ENCODE assay signal across 8 mouse cellular contexts in genomic region chr10:17722158-17722557, GRCm38 (mm10). TPM values are rescaled to one million over a fixed set of nuclear protein-coding genes. Genes with fewer than 3 reads are reported as not detected.
DNase-seq lines count a peak whose midpoint lies in the region; ATAC-seq and TF ChIP-seq lines count a peak whose summit lies in the region.

No protein-coding gene starts in this region.

- peak overlapping the region; percentile 81 for H3K4me3 ChIP-seq in ES-Bruce4 (ENCODE audit: low read depth, low read length)
- peak overlapping the region; percentile 92 for H3K4me3 ChIP-seq in forebrain, embryonic 14.5 days (ENCODE audit: low read depth, low read length)

- peak; percentile 95 for DNase-seq in cerebellum, adult 11 months
- DNase-seq in forebrain, embryonic 14.5 days (ENCODE audit: low spot score) = peak; percentile 98
- DNase-seq in heart, postnatal 14 days = peak; percentile 96 to 97
- DNase-seq in layer of hippocampus, adult 11-12 months (ENCODE audit: low spot score) = peak; percentile 94
- DNase-seq in lung, adult 18-20 months = peak; percentile 94 to 95
- peak; percentile 88 to 92 for DNase-seq in thymus, adult 18-20 months

- H3K4me2 ChIP-seq in forebrain, embryonic 14.5 days (ENCODE audit: low read length) = peak overlapping the region; percentile 58

- H3K27ac ChIP-seq in ES-Bruce4 (ENCODE audit: insufficient read depth, low read length) = peak overlapping the region; percentile 42
- H3K27ac ChIP-seq in forebrain, embryonic 14.5 days (ENCODE audit: low read depth, low read length) = peak overlapping the region; percentile 99

- H3K9me3 ChIP-seq in ES-Bruce4 (replicated peaks; ENCODE audit: control insufficient read depth, insufficient read depth, low read length, poor library complexity, severe bottlenecking) = no peaks in the 10 kb centered on the region
- H3K9me3 ChIP-seq in forebrain, embryonic 14.5 days (replicated peaks; ENCODE audit: control insufficient read depth, low read length) = no peaks in the 10 kb centered on the region

- intact Hi-C loops in heart, postnatal 14 days (cut with DNase I) = loop anchor here (5.0 to 10.0 kb wide), 9 partner anchors 160 to 1085 kb away; no protein-coding TSS in a partner anchor

- peak; percentile 40 for TF ChIP-seq POLR2A in ES-Bruce4 (IDR thresholded peaks at IDR 0.05; ENCODE audit: insufficient read depth, low read length)

- under 1% methylated on average over 24 of the region's 24 CpGs for WGBS in forebrain, embryonic 14.5 days

- H3K4me1 ChIP-seq in ES-Bruce4 (ENCODE audit: control insufficient read depth, insufficient read depth, low read length) = no peaks in the 10 kb centered on the region
- peaks cover 16% of the 10 kb centered on the region for H3K4me1 ChIP-seq in forebrain, embryonic 14.5 days (ENCODE audit: control insufficient read depth, insufficient read depth, low read length)

- H3K27me3 ChIP-seq in ES-Bruce4 (ENCODE audit: control insufficient read depth, insufficient read depth, low read length, poor library complexity, severe bottlenecking) = no peaks in the 10 kb centered on the region
- no peaks in the 10 kb centered on the region for H3K27me3 ChIP-seq in forebrain, embryonic 14.5 days (replicated peaks; ENCODE audit: control insufficient read depth, insufficient read depth, low read length)

- H3K36me3 ChIP-seq in ES-Bruce4 (ENCODE audit: control insufficient read depth, insufficient read depth, low read length, poor library complexity, severe bottlenecking) = no peaks in the 10 kb centered on the region
- H3K36me3 ChIP-seq in forebrain, embryonic 14.5 days (ENCODE audit: control insufficient read depth, insufficient read depth, low read length) = no peaks in the 10 kb centered on the region

- peak; percentile 79 for TF ChIP-seq EP300 in ES-Bruce4 (IDR thresholded peaks at IDR 0.05; ENCODE audit: insufficient read depth, low read depth, low read length)

- TF ChIP-seq CTCF in ES-Bruce4 (IDR thresholded peaks at IDR 0.05; ENCODE audit: low read depth, low read length) = peak; percentile 1

- ATAC-seq in forebrain, embryonic 14.5 days = peak; percentile 82
- peak; percentile 63 for ATAC-seq in neutrophil, adult 5-6 weeks (ENCODE audit: extremely low read depth, insufficient number of reproducible peaks, low FRiP score, poor library complexity, severe bottlenecking)

- H3K9ac ChIP-seq in ES-Bruce4 (ENCODE audit: low read depth, poor library complexity, severe bottlenecking) = peak overlapping the region; percentile 68
- peak overlapping the region; percentile 97 for H3K9ac ChIP-seq in forebrain, embryonic 14.5 days (ENCODE audit: low read length)

RNA-seq across cellular contexts. Expression of gene Cited2, which starts 0.9 kb away (rescaled TPM):
- polyA plus RNA-seq in ES-Bruce4 (2011; ENCODE audit: insufficient read depth, insufficient read length, low read depth, missing spikeins) = 158 and 174 TPM in 2 replicates
- 50.8 and 62.7 TPM in 2 replicates for polyA plus RNA-seq in forebrain, embryonic 14.5 days (2014; fragmentation: Nextera tagmentation; extraction: Ambion mirVana)
- total RNA-seq in heart, postnatal 14 days (2021) = 10 to 100 TPM; 34.2 to 39.6 TPM
- 46.3 and 63.8 TPM in 2 replicates for total RNA-seq in neutrophil, adult 5-6 weeks (2017)

Comparison
In these comparisons a context has a peak if more than half of its experiments do, and no peak if none do; other contexts are left out.
1. Peak in every context shown above with its lines: DNase-seq, ATAC-seq, H3K4me3 ChIP-seq and H3K27ac ChIP-seq.